Mouse (Mus musculus): ENCODE data around the gene Myo16. TPM values are rescaled to one million over a fixed set of nuclear protein-coding genes. Genes with fewer than 3 reads are reported as not detected.

Gene Myo16
- total RNA-seq, 2 experiments from 2014 or later: 10.7 to 10.8 TPM

DNA sequence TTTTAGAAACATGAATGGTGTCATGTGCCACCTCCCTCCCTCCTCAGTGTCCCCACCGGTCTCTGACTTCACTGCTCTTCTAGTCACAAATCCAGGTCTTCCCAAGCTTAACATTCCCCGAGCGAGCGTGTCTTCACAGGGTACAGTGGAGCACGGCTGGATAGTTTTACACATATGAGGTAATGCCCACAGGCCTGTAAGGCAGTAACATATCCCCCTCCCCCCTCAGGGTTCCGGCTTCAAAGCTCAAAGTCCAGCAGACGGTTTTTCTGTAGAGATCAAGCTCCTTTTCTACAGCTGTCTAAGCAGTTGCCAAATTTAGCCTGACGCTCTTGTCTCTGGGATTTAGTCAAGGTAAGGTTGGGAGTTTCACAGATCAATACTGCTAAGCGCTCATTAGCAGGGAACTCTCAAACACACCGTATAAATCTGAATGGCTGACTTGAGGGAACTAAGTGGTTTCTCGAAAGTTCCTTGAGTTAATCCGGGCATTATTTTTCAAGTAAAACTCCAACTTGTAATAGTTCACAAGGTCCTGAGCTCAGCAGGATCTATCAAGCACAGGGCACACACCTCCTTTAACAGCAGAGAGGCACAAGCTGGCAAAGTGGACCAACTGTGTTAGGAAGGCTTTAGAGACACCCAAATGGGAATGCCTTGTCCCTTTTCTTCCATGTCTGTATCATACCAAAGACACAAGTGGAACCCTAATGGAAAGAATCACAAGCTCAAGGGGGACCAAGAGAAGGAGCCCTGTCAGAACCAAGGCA, 498.0 kb downstream of the Myo16 start:
- DNase-seq (ENCODE audit: low spot score in 2 of 2): no peak

DNA sequence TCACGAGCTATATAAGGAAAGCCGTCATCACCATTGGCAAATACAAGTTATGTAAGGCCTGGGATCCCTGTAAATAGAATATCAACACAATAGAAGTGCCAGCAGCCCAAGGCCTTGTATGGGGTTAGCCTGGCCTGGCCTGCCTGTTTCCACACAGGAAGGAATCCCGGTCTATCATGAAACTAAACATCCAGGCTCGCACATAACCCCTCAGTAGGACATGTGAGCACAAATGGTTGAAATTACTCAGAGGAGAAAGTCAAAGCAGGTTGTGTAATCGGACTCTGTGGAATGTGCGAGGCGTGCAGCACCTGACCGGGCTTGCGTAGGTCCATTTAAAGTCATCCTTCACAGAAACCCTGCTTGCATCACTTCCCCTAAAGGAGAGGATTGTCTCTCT, 499.6 kb downstream of the Myo16 start:
- DNase-seq (ENCODE audit: low spot score in 2 of 2): no peak

DNA sequence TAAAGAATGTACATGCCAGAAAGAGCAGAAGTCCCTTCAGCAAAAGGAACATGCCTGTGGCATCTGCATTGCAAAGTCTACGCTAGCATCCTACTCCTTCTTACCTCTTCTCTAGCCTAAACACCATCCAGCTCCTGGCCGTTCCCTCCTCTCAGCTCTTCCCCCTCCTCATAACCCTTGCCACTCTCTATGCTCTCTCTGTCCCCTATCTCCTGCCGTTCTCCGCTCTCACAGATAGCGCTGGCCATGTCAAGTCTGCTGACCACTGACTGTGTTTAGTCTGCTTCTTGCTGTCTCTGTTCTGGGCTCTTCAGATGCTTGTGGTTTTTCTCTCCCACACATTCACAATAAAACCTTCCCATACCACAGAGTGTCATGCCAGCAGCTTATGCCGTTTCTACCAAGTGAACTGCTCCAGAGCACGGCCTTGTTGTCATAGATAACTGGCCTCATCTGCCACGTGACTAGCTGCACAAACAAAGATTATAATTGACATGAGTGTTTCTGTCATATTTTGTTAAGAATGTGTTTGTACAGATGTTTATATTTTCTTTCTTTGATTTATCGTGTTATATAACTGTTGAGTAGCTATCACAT, 501.3 kb downstream of the Myo16 start:
- no peak for DNase-seq (ENCODE audit: low spot score in 2 of 2)

DNA sequence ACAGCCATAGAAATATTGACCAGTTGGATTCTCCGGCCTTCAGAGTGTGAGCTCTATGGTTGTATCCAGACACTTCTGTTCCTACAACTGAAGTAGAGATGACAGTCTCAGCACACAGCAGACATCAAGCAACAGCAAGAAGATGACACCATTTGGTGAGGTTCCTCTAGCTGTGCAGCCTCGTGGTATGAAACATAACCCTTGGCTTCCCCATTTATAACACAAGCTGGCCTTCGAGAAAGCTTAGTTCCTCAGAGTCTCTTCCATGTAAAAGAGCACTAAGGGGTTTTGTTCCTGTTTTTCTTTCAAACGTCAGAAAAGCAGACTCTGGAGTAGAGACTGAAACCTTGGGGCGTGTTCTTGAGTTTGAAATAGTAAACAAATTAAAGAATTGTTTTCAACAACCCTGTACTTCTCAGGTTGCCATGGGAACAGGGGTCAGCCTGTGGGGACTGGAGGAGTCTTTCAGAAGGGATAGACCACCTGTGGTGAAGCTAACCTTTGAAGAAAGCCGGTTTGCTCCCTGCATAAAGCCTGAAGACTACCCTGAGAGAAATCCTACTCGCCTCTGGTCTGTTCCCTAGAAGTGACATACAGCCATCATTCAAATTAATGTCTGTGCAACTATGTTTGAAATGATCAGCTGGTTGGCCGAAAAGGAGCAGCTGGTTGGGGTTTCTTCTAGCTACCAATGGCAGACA, 510.2 kb downstream of the Myo16 start:
- DNase-seq (ENCODE audit: low spot score in 2 of 2): no peak

DNA sequence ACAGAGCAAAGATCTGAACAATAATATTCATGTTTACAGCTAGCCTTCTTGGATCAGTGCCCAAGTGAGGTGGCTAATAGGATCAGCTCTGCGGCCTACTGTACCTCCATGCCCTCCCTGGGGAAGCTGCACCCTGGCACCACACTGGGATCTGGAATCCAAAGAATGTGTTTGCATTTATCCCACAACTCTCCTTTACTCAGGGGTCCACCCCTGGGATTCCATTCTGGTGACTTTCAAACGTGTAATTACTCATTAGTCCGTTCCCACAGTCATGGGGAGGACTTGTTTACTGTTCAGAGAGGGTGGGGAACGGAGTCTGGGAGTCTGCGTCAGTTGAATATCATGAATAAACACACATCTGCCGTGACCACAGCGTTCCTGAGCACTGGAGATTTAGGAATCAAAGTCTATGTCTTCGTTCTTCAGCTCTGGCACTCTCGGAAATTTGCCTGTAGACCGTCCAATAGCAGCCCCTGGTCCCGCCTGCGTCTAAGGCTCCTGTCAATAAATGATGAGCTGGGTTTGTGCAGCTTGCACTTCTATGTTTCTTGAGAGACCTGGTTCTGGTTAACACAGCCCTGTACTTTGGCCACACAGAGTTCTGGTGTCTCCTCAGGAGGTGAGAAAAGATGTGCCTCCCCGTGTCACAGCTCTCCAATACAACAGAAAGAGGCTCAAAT, 511.3 kb downstream of the Myo16 start:
- DNase-seq (ENCODE audit: low spot score in 2 of 2): no peak

DNA sequence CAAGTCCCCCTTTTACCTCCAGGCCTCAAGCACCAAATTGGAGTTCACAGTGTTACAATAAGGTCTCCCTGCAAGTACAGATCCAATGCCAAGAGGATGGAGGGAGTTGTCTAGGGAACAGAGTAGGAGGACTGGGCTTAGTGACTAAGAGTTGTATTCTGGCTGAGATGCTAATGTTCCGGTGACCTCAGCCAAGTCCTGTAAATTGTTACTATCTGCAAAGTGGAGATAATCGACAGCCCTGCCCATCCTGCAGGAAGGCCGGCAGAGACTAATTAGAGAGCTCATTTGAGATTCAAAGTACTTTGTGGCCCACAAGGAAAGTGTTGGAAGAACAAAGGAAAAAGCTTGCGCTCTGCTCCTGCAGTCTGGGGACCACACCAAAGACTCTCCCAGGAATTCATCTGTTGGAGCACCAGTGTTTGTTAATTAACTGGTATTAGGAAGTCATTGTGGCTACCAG, 512.1 kb downstream of the Myo16 start:
- DNase-seq (ENCODE audit: low spot score in 2 of 2): no peak

DNA sequence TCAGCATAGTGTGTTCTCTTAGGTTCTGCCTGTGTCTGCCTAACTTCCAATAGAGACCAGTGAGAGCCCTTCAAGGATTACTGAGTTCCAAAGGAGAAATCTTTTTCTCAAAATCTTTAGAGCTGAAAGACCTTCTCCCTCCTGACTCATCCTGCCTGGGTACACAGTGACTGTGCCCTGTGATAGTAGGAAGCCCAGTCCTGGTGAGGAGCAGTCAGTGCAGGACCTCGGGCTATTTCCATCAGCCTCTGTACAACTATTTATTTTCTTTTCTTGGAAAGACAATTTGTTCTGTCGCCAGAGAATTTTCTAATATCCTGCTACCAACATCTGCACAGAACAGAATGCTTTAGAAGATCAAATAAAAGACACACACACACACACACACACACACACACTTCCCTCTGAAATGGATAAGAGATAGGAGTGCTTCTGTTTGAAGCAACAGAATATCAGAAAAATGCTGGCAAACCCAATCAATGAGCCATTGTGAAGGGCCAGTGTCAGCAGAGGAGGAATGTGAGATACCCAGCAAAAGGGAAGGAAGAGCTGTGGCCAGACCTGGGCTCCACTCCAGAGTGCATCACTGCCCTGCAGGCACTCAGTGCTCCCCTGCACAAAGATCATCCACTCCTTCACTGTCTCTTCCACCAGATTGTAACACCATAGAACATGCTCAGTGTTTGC, 518.3 kb downstream of the Myo16 start:
- no peak for DNase-seq (ENCODE audit: low spot score in 2 of 2)

DNA sequence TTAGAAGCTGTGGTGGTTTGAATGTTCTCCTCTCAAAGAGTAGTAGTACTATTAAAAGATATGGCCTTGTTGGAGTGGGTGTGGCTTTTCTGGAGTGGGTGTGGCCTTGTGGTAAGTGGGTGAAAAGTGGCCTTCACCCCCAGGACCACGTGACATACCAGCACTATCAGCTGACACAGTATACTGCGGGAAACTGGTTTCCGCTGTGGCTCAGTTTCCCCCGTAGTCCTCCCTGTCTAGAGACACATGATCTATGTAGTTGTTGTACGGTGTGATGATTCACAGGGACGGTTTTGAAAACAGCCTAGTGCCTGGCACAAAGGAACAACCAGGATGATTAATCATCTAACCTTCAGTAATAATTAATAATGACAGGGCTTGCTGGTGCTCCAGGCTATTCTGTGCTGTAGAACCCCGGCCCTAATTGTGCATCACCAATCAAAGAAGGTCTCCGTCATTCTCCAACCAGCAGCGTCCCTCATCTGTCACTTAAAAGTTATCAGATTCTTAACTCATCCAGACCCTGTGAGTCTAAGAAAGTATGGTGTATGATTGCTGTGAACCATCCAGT, 524.2 kb downstream of the Myo16 start:
- no peak for DNase-seq (ENCODE audit: low spot score in 2 of 2)

DNA sequence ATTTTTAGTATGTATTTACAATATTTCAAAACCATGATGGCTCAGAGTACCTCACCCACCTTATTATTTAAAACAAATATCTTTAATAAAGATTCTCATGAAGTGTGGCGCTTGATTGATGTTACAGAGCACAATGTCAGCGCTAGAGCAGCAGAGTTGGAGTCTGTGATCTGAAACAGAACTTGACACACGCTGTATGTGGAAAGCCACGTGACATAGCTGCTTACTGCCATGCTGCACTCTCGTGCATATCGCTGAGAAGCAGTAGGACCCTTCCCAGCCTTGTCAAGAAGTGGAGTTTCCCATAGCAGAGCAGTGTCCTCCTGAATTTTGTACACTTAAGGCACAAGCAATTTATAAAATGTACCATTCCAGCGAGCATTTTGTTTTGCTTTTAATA, 528.2 kb downstream of the Myo16 start:
- no peak for DNase-seq (ENCODE audit: low spot score in 2 of 2)

DNA sequence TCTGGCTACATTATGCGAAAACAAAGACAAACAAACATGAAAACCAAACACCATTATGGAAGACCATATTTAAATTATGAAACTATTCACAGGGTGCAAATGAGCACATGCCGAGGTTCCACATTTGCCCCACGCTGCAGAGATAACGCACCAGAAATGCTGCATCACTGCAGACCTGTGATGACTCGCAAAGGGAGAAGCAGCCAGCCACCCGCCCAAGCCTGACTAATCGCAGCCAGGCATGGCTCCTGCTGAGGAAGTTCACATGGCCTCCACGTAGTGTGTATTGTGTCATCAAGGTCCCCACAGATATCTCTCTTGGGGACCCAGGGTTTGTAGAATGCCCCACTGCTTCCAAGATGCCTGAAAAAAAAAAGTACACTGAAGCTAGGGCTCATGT, 529.4 kb downstream of the Myo16 start:
- DNase-seq (ENCODE audit: low spot score in 2 of 2): no peak

Other genes with a start within 250 kb of the Myo16 start
- gene Lig4, start 176.2 kb upstream of the Myo16 start, total RNA-seq (2021): 1 to 10 TPM; 3.3 to 5.0 TPM
- 10 to 100 TPM; 13.8 to 15.4 TPM for gene Abhd13, start 176.2 kb upstream of the Myo16 start, total RNA-seq (2021)
- gene Tnfsf13b, start 147.4 kb upstream of the Myo16 start, total RNA-seq (2021): 1 to 10 TPM; 1.2 to 1.5 TPM

Measured in gastrocnemius, postnatal 4 days (tissue).